Mouse (Mus musculus) heart, postnatal 10 days (tissue): ENCODE results near the gene Gpatch1. TPM values are rescaled to one million over a fixed set of nuclear protein-coding genes. Genes with fewer than 3 reads are reported as not detected.
"Not testable (repeated sequence)": the region's sequence is repeated elsewhere in the genome, so short reads cannot be mapped to it uniquely, and the experiment has no call there.

Experiments
- DNase-seq, 2 experiments: peaks; one replicate each; pipeline ENCODE4 v3.0.0; 2021
- intact Hi-C: fragments of 180-260 bp; cut with DNase I; formaldehyde crosslinking; loops from one replicate; pipeline ENCODE4 v1.15.1; 2025
- total RNA-seq, 2 experiments: library from RNA; stranded (reverse); gene quantifications; 2 replicates each; pipeline ENCODE4 v1.2.3; 2021

Gpatch1 gene
- total RNA-seq, 2 experiments from 2014 or later, result 9.2 to 12.1 TPM

GRCm38 (mm10) chr7:35258294-35258693 lies 59.9 kb downstream of the Gpatch1 start:
- peak; percentile 15 to 20 for DNase-seq
- intact Hi-C loops, result no loop called here

DNA sequence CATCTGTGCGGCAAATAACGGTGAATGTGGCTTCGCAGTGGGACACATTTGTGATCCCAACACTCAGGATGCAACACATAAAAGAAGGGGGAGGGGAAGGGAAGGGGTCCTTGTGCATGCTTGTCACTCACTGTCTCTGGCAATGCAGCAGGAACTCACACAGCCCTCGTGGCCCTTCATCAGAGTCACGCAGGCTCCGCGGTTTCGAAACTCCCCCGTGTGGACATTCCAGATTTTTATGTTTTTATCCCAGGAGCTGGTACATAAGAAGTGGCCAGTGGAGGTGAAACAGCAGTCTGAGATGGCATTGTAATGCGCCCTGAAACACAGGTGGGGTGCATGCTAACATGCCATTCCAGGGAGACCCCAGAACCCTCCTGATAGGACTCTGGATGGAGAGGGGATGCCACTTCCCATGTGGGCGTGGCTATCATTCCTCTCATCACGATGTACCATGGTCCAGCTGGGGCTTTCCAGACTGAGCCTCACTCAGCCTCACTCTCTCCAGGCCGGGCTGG lies 66.1 kb downstream of the Gpatch1 start:
- intact Hi-C loops, result no loop called here
- DNase-seq, result peak; percentile 30 to 49

GRCm38 (mm10) chr7:35237935-35238334 lies 80.3 kb downstream of the Gpatch1 start:
- DNase-seq, intact Hi-C loops: not testable (repeated sequence)

DNA sequence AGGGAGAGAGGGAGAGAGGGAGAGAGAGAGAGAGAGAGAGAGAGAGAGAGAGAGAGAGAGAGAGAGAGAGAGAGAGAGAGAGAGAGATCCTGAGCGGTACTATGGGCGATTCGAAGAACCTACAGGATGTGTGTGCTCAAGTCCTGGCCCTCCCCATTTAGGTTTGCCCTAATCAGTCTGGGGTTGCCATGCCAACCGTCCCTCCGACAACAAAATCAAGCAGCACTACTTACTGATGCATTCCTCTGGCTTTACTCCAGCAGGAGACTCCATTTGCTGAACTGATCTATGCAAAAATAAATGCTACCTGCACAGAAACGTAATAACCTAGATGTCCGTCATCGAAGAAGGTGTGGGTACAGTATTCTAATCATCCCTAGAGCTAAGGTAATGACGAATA lies 82.9 kb downstream of the Gpatch1 start:
- DNase-seq, result peak; percentile 60 to 73
- intact Hi-C loops, result no loop called here

GRCm38 (mm10) chr7:35234361-35235245 lies 83.6 kb downstream of the Gpatch1 start:
- intact Hi-C loops, result no loop called here
- DNase-seq, result peak; percentile 99

- intact Hi-C loops, result no loop called here
- peak in 1 of 2 experiments; percentile 10 for DNase-seq
Measured at GRCm38 (mm10) chr7:35233861-35234260, 84.4 kb downstream of the Gpatch1 start.

DNA sequence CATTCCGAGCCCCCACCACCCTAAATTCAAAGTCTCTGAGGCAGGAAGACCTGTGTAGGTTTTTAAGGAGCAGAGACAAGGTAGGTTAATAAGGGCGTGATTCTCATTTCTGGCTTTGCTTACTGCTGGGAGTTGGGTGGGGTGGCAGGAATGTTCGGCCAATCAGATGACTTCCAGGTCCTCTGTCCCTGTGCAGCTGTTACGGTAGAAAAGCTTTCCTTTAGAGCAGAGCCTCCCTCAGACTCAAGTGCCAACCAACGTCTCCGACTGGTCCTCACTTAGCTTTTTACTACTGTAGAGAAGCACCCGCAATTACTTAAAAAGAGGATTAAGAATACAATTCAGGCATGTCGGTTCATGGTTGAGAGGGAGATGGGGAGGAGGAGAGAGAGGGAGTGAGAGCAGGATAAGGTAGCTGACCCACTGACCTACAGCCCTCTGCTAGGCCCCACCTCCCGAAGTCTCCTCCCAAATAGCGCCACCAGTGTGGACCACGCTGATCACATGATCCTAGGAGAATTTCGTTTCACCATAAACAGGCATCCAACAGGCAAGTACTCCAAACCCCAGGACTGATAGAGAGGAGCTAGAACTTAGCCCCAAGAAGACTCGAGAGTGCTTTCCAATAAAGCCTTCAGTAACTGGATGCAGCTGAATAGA lies 85.3 kb downstream of the Gpatch1 start:
- DNase-seq, result no peak
- intact Hi-C loops, result no loop called here

DNA sequence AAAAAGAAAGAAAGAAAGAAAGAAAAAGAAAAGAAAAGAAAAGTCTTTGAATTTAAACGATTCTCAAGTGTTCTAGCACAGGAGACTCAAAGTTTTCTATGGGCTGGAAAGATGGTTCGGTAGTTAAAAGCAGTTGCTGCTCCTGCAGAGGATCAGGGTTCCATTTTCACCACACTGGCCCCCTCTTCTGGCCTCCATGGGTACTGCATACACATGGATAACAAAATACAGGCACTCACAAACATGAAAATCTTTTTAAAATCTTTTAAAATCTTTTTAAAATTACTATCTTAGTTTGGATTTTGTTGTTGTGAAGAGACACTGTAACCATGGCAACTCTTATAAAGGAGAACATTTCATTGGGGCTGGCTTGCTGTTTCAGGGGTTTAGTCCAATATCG lies 87.9 kb downstream of the Gpatch1 start:
- no peak for DNase-seq
- intact Hi-C loops, result no loop called here

Other genes with a start within 250 kb of the Gpatch1 start
- 10 to 100 TPM in 1 of 2 experiments, 1 to 10 TPM in 1; 7.6 to 13.7 TPM for gene Cebpa, start 199.1 kb downstream of the Gpatch1 start, total RNA-seq
- 1 to 10 TPM in 1 of 2 experiments, under 1 TPM in 1; 0.60 to 1.1 TPM for gene Slc7a10, start 132.1 kb downstream of the Gpatch1 start, total RNA-seq
- gene Lrp3, start 102.9 kb downstream of the Gpatch1 start, total RNA-seq, result 10 to 100 TPM in 1 of 2 experiments, 1 to 10 TPM in 1; 8.7 to 10.1 TPM
- gene Rhpn2, start 15.7 kb upstream of the Gpatch1 start, total RNA-seq, result 1 to 10 TPM; 3.5 to 5.6 TPM
- gene Faap24, start 78.4 kb upstream of the Gpatch1 start, total RNA-seq, result 1 to 10 TPM; 3.8 to 4.6 TPM
- 10 to 100 TPM; 16.0 to 18.4 TPM for gene Cep89, start 78.6 kb upstream of the Gpatch1 start, total RNA-seq
- not detected for gene Slc7a9, start 130.4 kb upstream of the Gpatch1 start, total RNA-seq
- 1 to 10 TPM in 1 of 2 experiments, under 1 TPM in 1; 0.60 to 1.3 TPM for gene Tdrd12, start 219.3 kb upstream of the Gpatch1 start, total RNA-seq
- gene Nudt19, start 237.9 kb upstream of the Gpatch1 start, total RNA-seq, result 10 to 100 TPM; 74.6 to 83.4 TPM